Mouse (Mus musculus) ES-Bruce4 (cell line): ENCODE results near the gene Orm1.

Experiments
- CTCF ChIP-seq: IDR thresholded peaks from one replicate; pipeline ENCODE4 v1.8.1; 2011; ENCODE audit warnings: low read depth, low read length
- POLR2A ChIP-seq: IDR thresholded peaks from one replicate; pipeline ENCODE4 v1.8.1; 2011; ENCODE audit warnings: low read length; ENCODE audit not compliant: insufficient read depth

- no peak for TF ChIP-seq CTCF
- TF ChIP-seq POLR2A = no peak
These were observed 43.7 kb downstream of the Orm1 start for GRCm38 (mm10) chr4:63388029-63388428.
